Mouse (Mus musculus) limb, embryonic 13.5 days (tissue): ENCODE measurements around the gene Anks1b. TPM values are rescaled to one million over a fixed set of nuclear protein-coding genes. Genes with fewer than 3 reads are reported as not detected.
A peak's percentile ranks its signal among the peaks of the same experiment; 100 is the strongest.

Experiments used
- ATAC-seq: fragments of 200-750 bp; cut with Nextera tagmentation; 2 replicates; pipeline ENCODE4 v1.8.0; 2017; ENCODE audit warnings: low read depth, moderate number of reproducible peaks, moderate TSS enrichment; ENCODE audit not compliant: low FRiP score
- H3K27ac ChIP-seq: fragments of 300-500 bp; sonication (generic); 2 replicates; pipeline ENCODE4 v1.5.1; 2015; ENCODE audit warnings: inconsistent platforms, mild to moderate bottlenecking, moderate library complexity
- H3K27me3 ChIP-seq: fragments of 300-500 bp; sonication (generic); 2 replicates; pipeline ENCODE4 v1.6.1; 2015; ENCODE audit warnings: mild to moderate bottlenecking, inconsistent platforms
- H3K36me3 ChIP-seq: fragments of 300-500 bp; sonication (generic); 2 replicates; pipeline ENCODE4 v1.6.1; 2015; ENCODE audit warnings: inconsistent platforms, mild to moderate bottlenecking, moderate library complexity
- H3K4me1 ChIP-seq: fragments of 300-500 bp; sonication (generic); 2 replicates; pipeline ENCODE4 v1.6.1; 2015; ENCODE audit warnings: inconsistent platforms
- H3K4me2 ChIP-seq: fragments of 300-500 bp; sonication (generic); replicated peaks from 2 replicates; pipeline ENCODE4 v1.6.1; 2015; ENCODE audit warnings: inconsistent platforms, mild to moderate bottlenecking, moderate library complexity
- H3K4me3 ChIP-seq: fragments of 300-500 bp; sonication (generic); 2 replicates; pipeline ENCODE4 v1.5.1; 2015; ENCODE audit warnings: moderate library complexity, mild to moderate bottlenecking, inconsistent platforms
- H3K9ac ChIP-seq: fragments of 300-500 bp; sonication (generic); 2 replicates; pipeline ENCODE4 v1.6.1; 2015; ENCODE audit warnings: mild to moderate bottlenecking, inconsistent platforms
- H3K9me3 ChIP-seq: fragments of 300-500 bp; sonication (generic); 2 replicates; pipeline ENCODE4 v1.6.1; 2016; ENCODE audit warnings: inconsistent platforms
- WGBS: fragments of 180-500 bp; shearing (Covaris S2); methylation state at CpG from one replicate; pipeline ENCODE4 v1.1.7; 2015; 5-methylcytosine and 5-hydroxymethylcytosine counted together
- polyA plus RNA-seq: library from polyadenylated mRNA; unstranded; fragments of >200 nt; fragmentation: Nextera tagmentation; extraction: Ambion mirVana; gene quantifications from 2 replicates; pipeline ENCODE4 v1.2.1, GENCODE M21; 2015

Gene Anks1b
- polyA plus RNA-seq, 1 experiment from 2014 or later = 2.9 TPM

DNA sequence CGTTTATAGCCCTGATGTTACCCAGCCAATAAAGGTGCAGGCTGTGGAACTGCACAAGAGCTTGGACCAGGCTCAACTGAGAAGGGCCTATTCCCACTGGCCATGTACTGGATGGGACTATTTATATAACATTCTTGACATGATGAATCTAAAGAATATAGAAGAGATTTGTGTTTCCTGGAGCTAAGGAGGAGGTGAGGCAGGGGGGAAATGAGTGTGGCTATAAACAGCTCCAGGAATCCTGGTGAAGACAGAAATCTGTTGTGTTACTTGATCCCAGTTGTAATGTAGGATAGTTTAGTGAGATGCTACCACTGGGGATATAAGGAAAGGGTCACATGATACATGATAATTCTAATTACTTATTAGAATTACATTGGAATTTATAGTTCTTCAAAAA, 472.1 kb downstream of the Anks1b start:
- Histone ChIP-seq H3K9ac (no peak overlapping the region), H3K36me3 (no peaks in the 10 kb centered on the region), H3K4me3 (no peak overlapping the region), H3K9me3 (no peaks in the 10 kb centered on the region), H3K4me1 (no peaks in the 10 kb centered on the region), H3K27me3 (no peaks in the 10 kb centered on the region), H3K27ac (no peak overlapping the region), H3K4me2 (no peak overlapping the region)
- 65% methylated on average over 1 of the region's 1 CpGs for WGBS
- ATAC-seq = no peak

DNA sequence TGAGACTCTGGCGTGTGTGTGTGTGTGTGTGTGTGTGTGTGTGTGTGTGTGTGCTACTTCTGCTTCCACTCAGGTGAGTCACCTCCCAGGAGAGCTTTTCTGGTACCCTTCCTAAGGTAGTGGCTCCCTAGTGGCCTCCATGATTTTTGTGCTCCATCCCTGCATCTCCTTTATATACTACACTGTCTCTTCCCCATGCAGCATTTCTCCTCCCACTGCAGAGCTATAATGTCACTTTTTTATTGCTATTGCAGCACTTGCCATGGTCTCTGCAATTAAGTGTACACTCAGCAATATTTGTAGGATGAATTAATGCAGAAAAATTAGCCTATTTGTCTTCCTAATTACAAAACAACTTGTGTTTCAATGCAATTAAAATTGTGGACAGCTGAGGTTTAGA, 482.9 kb downstream of the Anks1b start:
- no peak for ATAC-seq
- Histone ChIP-seq H3K4me1 (no peaks in the 10 kb centered on the region), H3K27ac (no peak overlapping the region), H3K36me3 (no peaks in the 10 kb centered on the region), H3K9me3 (no peaks in the 10 kb centered on the region), H3K9ac (no peak overlapping the region), H3K4me2 (no peak overlapping the region), H3K27me3 (no peaks in the 10 kb centered on the region), H3K4me3 (no peak overlapping the region)
- 100% methylated on average over 1 of the region's 1 CpGs for WGBS

DNA sequence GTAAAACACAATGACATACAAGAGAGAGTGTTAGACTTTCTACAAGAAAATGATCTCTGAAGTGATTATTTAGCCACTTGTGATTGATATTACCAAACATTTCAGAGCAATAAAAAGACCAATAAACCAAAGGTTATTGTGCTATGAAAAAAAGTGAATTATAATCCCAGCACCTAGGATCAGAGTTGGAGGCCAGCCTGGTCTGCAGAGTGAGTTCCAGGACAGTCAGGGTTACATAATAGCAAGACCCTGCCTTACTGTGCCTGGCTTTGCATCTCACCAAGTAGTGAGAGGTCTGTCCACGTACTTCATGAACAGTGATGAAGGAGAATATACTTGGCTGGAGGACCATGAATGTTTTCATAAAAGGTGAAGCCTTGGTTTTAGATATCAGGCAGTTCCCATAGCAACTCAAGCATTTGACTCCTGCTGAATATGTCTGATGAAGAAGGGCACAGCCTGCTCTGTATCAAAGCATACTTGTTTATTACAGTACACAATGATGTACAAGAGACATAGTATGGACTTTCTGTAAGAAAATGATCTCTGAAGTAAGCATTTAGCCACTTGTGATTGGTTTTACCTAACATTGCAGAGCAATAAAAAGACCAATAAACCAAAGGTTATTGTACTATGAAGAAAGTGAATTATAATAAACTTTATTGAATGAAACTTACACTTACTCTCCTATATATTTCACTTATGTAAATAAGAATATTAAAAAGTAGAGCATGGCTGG, 484.0 kb downstream of the Anks1b start:
- ATAC-seq = no peak
- no peak overlapping the region for H3K9ac ChIP-seq
- H3K27me3 ChIP-seq = no peaks in the 10 kb centered on the region
- no peak overlapping the region for H3K4me3 ChIP-seq
- no peaks in the 10 kb centered on the region for H3K36me3 ChIP-seq
- H3K27ac ChIP-seq = no peak overlapping the region
- H3K4me2 ChIP-seq = no peak overlapping the region
- no peaks in the 10 kb centered on the region for H3K4me1 ChIP-seq
- no peaks in the 10 kb centered on the region for H3K9me3 ChIP-seq
- WGBS = 70% methylated on average over 1 of the region's 1 CpGs

DNA sequence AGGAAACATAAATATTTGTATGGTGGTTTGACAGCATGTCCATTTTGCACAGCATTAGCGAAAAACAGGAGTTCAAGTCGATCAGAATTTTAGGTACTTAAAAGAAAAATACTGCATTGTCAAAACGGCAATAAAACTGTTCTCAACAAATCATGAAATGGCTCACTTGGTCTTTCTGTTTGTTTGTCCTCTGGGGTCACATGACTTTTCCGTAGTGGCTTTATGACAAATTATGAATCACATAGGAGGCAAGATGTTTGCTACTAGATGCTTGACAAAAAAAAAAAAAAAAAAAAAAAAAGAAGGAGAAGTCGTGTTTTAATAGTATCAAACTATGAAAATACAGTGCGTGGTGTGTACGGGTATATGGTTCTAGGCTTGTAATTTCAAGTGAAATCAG, 495.7 kb downstream of the Anks1b start:
- Histone ChIP-seq H3K4me3 (no peak overlapping the region), H3K4me2 (no peak overlapping the region), H3K27ac (no peak overlapping the region), H3K9me3 (no peaks in the 10 kb centered on the region), H3K36me3 (no peaks in the 10 kb centered on the region), H3K4me1 (no peaks in the 10 kb centered on the region), H3K27me3 (no peaks in the 10 kb centered on the region), H3K9ac (no peak overlapping the region)
- WGBS = 85% methylated on average over 7 of the region's 7 CpGs
- no peak for ATAC-seq

DNA sequence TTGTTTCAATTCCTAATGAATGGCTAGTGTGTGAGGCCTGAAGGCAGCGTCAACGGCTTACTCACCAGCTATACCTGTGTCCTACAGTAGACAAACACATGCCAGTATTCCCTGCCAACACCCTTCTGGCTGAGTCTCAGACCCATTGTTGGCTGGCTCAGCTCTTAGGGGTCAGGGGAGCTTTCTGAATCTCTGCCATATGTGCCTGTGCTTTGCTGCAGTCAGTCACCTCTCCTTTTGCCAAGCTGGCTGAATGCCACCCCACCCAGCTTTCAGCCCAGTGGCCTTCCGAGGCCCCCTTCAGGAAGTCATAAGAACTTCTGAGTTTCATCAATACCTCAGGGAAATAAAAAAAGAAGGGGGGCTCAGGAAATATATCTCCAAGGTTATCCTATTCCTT, 497.4 kb downstream of the Anks1b start:
- Histone ChIP-seq H3K36me3 (no peaks in the 10 kb centered on the region), H3K27me3 (no peaks in the 10 kb centered on the region), H3K27ac (no peak overlapping the region), H3K9me3 (no peaks in the 10 kb centered on the region), H3K4me2 (no peak overlapping the region), H3K9ac (no peak overlapping the region), H3K4me1 (no peaks in the 10 kb centered on the region), H3K4me3 (no peak overlapping the region)
- no peak for ATAC-seq
- WGBS = 85% methylated on average over 3 of the region's 3 CpGs

DNA sequence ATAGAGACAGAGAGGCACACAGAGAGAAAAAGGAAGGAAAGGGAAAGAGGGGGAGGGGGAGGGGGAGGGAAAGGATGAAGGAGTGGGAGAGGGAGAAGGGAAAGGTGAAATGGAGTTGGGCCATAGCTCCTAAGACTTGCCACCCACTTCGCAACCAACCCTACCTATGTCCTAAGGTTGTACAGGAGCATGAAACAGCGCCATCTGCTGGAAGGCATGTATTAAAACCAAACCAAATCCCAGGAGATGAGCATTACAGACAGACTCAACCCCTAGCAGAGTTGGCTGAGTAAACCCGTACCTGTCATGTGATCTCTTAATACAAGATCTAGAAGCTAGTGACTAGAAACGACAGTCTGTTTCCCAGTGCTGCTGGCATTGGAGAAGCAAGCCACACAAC, 500.2 kb downstream of the Anks1b start:
- no peak overlapping the region for H3K9ac ChIP-seq
- no peak for ATAC-seq
- WGBS = 26% methylated on average over 4 of the region's 4 CpGs

DNA sequence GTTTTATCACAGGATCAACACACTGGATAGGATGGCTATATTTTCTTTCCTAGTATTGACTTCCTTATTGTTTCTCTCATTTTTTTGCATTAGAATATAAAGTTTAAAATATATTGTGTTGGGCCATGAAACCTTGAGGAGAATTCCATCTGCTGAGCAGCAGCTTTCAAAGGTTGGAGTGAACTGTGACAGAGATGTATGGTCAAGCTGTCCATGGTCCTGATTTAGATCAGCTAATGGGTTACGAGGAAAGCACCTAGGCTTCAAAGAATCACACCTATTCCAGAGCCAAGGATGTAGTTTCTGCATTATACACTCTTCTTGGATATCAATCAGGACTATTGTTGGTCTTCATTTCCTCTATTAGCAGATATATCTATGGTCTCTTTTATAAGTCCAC, 503.3 kb downstream of the Anks1b start:
- 48% methylated on average over 1 of the region's 1 CpGs for WGBS
- Histone ChIP-seq H3K4me2 (no peak overlapping the region), H3K4me3 (no peak overlapping the region), H3K36me3 (no peaks in the 10 kb centered on the region), H3K4me1 (0 out of 2 replicates have a peak, but pooled peaks cover 13% of the 10 kb centered on the region), H3K27me3 (no peaks in the 10 kb centered on the region), H3K9ac (no peak overlapping the region), H3K9me3 (no peaks in the 10 kb centered on the region), H3K27ac (no peak overlapping the region)
- ATAC-seq = no peak

More for the DNA sequence above, 500.2 kb downstream of the Anks1b start:
- H3K9me3 ChIP-seq = no peaks in the 10 kb centered on the region
- no peak overlapping the region for H3K27ac ChIP-seq
- H3K4me2 ChIP-seq = no peak overlapping the region
- H3K4me1 ChIP-seq = no peaks in the 10 kb centered on the region
- H3K36me3 ChIP-seq = no peaks in the 10 kb centered on the region
- H3K4me3 ChIP-seq = no peak overlapping the region
- H3K27me3 ChIP-seq = no peaks in the 10 kb centered on the region

DNA sequence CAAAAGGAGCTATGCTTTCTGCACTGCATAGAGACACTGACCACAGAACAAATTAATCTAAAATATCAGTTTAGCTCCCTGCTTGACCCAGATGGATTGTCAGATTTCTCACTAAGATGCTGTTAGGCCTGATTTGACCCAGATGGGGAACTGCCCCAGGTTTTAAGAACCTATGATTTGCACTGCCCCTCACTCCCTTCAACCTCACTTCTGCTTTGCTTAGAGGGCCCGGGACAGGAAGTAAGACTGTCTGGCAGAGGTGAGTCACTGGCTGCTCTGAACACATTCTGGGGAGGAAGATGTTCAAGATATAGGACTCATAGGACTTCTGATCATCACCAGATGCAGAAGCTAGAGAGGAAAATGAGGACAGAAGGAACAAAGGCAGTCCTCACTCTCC, 506.8 kb downstream of the Anks1b start:
- WGBS = 39% methylated on average over 1 of the region's 1 CpGs
- no peak for ATAC-seq
- Histone ChIP-seq H3K36me3 (no peaks in the 10 kb centered on the region), H3K4me3 (no peak overlapping the region), H3K9me3 (no peaks in the 10 kb centered on the region), H3K4me2 (no peak overlapping the region), H3K27ac (no peak overlapping the region), H3K9ac (no peak overlapping the region), H3K4me1 (0 out of 2 replicates have a peak, but pooled peaks cover 13% of the 10 kb centered on the region), H3K27me3 (no peaks in the 10 kb centered on the region)

DNA sequence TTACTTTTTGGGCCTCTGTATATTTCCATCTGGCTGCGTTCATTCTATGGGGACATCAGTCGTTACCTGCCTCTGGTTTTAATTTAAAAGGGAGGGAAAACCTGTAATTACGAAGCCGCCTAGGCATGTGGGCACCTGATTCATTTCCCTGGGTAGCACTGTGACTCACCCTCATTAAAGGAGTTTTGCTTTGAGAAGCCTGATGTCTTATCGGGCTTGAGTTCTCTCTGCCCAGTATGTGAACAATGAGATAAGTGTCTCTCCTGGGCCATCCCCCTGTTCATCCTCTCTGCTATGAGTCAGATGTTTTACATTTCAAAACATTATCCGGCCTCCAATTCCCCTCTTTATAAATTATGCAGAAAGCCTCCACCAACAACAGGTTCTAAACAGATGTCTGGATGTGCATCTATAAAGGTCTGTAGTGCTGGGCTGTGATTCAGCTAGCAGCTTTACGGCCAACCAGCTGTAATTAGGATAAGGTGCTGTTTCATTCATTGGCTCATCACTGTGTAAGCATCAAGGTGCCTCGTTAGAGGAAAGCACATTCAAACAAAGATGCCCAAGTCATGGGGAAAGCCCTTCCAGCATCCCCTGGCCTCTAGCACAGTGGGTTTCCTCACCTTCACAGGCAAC, 507.5 kb downstream of the Anks1b start:
- 19% methylated on average over 8 of the region's 8 CpGs for WGBS
- no peak for ATAC-seq

DNA sequence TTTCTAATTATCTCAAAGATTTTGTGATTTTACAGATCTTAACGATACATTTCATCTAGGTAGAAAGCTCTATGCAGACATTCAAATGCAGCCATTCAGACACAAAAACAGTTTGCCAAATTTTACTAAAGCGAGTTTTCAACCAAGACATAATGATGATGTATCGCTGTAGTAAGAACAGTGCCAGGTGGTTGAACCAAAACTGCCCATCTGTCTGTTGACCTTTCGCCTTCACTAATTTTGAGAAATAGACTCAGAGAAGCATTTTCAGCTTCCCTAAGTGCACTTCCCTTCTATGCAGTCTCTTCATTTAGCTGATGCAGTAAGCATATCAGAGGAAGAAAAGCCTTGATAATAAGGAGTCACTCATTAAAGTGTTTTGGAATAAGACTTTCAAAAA, 527.1 kb downstream of the Anks1b start:
- Histone ChIP-seq H3K36me3 (no peaks in the 10 kb centered on the region), H3K9ac (no peak overlapping the region), H3K27ac (no peak overlapping the region), H3K4me2 (no peak overlapping the region), H3K27me3 (no peaks in the 10 kb centered on the region), H3K9me3 (no peaks in the 10 kb centered on the region), H3K4me1 (no peaks in the 10 kb centered on the region), H3K4me3 (no peak overlapping the region)
- 90% methylated on average over 4 of the region's 4 CpGs for WGBS
- no peak for ATAC-seq

More for the DNA sequence above, 507.5 kb downstream of the Anks1b start:
- Histone ChIP-seq H3K27ac (no peak overlapping the region), H3K36me3 (no peaks in the 10 kb centered on the region), H3K4me2 (no peak overlapping the region), H3K9ac (no peak overlapping the region), H3K9me3 (no peaks in the 10 kb centered on the region), H3K4me1 (0 out of 2 replicates have a peak, but pooled peaks cover 13% of the 10 kb centered on the region), H3K4me3 (no peak overlapping the region), H3K27me3 (no peaks in the 10 kb centered on the region)

DNA sequence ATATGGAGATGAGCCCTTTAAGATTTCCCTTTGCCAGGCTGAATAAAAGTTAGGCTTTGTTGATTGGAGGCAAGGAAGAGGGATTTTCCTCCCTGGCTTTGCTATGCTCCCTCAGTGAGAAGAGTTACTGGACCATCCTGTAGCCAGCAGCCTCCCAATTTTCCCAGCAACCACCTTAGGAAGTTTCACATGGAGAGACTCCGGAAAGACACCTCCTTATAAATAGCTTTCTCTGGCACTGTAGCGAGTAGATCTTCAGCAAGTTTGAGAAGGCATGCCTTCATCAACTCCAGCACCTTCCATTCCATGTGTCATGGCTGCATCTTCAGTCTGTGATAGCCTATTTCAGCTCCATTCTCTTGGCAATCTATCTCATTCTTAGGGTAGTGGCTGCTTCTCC, 535.2 kb downstream of the Anks1b start:
- no peaks in the 10 kb centered on the region for H3K4me1 ChIP-seq
- no peaks in the 10 kb centered on the region for H3K27me3 ChIP-seq
- no peak for ATAC-seq
- no peak overlapping the region for H3K27ac ChIP-seq
- H3K9ac ChIP-seq = no peak overlapping the region
- no peaks in the 10 kb centered on the region for H3K9me3 ChIP-seq
- no peaks in the 10 kb centered on the region for H3K36me3 ChIP-seq
- no peak overlapping the region for H3K4me3 ChIP-seq
- no peak overlapping the region for H3K4me2 ChIP-seq
- WGBS = 85% methylated on average over 2 of the region's 2 CpGs

DNA sequence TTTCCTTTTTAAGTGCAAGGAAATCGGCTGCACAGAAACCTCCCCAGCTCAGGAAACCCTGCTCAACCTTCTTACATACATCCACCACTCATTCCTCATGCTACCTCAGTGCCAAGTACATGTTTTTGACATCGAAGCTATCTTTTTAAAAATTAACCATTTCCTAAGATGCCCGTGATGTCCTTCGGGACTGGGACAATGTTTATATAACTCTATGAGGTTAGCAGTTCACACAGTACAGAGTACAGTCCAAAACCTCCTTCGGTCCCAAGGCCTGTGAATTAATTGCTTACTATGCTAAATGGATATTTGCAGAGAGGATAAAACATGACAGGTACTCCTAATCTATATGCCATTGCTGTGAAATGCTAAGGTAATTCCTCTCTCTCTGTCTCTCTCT, 558.2 kb downstream of the Anks1b start:
- Histone ChIP-seq H3K27me3 (no peaks in the 10 kb centered on the region), H3K9me3 (no peaks in the 10 kb centered on the region), H3K9ac (no peak overlapping the region), H3K4me2 (no peak overlapping the region), H3K36me3 (no peaks in the 10 kb centered on the region), H3K4me3 (no peak overlapping the region), H3K4me1 (peaks cover 12% of the 10 kb centered on the region), H3K27ac (no peak overlapping the region)
- no peak for ATAC-seq
- 68% methylated on average over 5 of the region's 5 CpGs for WGBS

DNA sequence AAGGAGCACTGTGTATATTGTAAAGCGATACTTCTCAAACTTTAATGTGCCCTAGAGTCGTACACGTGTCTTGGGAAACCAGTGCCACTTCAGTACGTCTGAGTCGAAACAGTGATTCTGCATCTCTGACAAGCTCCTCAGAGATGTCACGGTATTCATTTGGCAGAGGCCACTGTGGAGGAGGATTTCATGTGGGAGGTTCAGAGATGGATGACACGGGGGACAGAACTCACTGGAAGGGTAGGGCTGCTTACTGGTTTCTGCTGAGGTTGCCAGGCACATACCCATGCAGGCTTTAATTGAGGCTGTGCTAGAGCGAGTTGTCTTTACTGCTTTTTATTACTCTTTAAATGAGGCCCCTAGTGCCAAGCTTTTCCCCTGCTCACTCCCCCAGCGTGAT, 558.7 kb downstream of the Anks1b start:
- H3K4me2 ChIP-seq = peak overlapping the region; percentile 54
- peaks cover 12% of the 10 kb centered on the region for H3K4me1 ChIP-seq
- ATAC-seq = no peak
- 32% methylated on average over 9 of the region's 9 CpGs for WGBS
- H3K4me3 ChIP-seq = peak overlapping the region; percentile 19
- no peak overlapping the region for H3K27ac ChIP-seq
- H3K27me3 ChIP-seq = no peaks in the 10 kb centered on the region
- H3K36me3 ChIP-seq = no peaks in the 10 kb centered on the region
- no peak overlapping the region for H3K9ac ChIP-seq
- no peaks in the 10 kb centered on the region for H3K9me3 ChIP-seq
